Mouse (Mus musculus): ENCODE data around the gene Olfr599. TPM values are rescaled to one million over a fixed set of nuclear protein-coding genes. Genes with fewer than 3 reads are reported as not detected.

Olfr599 gene
- total RNA-seq, 1 experiment, result not detected

- Histone ChIP-seq H3K36me3 (ENCODE audit: control insufficient read depth, insufficient read depth, low read length, poor library complexity, severe bottlenecking) (no peaks in the 10 kb centered on the region), H3K9ac (ENCODE audit: insufficient read depth, low read depth, low read length, poor library complexity, severe bottlenecking) (no peak within 1 kb of the TSS), H3K9me3 (ENCODE audit: control insufficient read depth, insufficient read depth, low read depth, low read length) (no peaks in the 10 kb centered on the region), H3K4me3 (ENCODE audit: insufficient read depth in 1 of 2, low read depth in 1 of 2, low read length in 2 of 2, poor library complexity in 1 of 2, severe bottlenecking in 1 of 2) (no peak within 1 kb of the TSS), H3K27ac (ENCODE audit: insufficient read depth, low read depth, low read length, poor library complexity, severe bottlenecking) (no peak within 1 kb of the TSS), H3K4me1 (ENCODE audit: control insufficient read depth in 2 of 2, insufficient read depth in 2 of 2, low read length in 2 of 2, poor library complexity in 1 of 2) (no peaks in the 10 kb centered on the region)
- TF ChIP-seq ZNF384 (IDR thresholded peaks at IDR 0.05; ENCODE audit: low read depth, low read length) (no peak), CHD2 (IDR thresholded peaks at IDR 0.05; ENCODE audit: low read depth, low read length) (no peak), MAFK (IDR thresholded peaks at IDR 0.05; ENCODE audit: insufficient read depth, low read depth, low read length) (no peak)
- in situ Hi-C loops (cut with MboI; ENCODE audit: low sequenced_read_pairs in 2 of 2, unreplicated experiment in 2 of 2), result no loop called here
- DNase-seq (ENCODE audit: low read depth, low spot score), result no peak
Measured at GRCm38 (mm10) chr7:103362555-103362954, 26.8 kb downstream of the Olfr599 start, which contains the start of gene Olfr601. Gene Olfr601 (minus strand): TSS chr7:103362655.

DNA sequence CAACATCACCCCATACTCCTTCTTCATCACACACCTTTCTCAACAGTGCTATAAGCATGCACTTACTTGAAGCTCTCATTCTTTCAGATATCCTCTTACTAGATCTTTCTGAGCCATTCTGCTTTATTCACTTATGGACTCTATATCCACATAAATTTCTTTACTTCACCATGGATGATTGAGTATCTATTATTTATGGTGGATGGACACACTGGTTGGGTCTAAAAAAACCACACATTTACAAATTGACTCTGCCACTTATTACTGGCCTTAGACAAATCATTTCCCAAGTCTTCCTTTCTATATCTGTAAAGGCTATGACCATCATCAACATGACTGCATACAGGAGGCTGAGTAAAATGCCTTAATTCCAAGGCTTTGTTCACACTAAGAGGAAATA lies 50.4 kb downstream of the Olfr599 start, which contains the start of gene Olfr603:
Olfr603 (minus strand) TSS at position 101 of the 400 bp plus-strand sequence.
- Histone ChIP-seq H3K4me1 (ENCODE audit: control insufficient read depth in 2 of 2, insufficient read depth in 2 of 2, low read length in 2 of 2, poor library complexity in 1 of 2) (no peaks in the 10 kb centered on the region), H3K9me3 (ENCODE audit: control insufficient read depth, insufficient read depth, low read depth, low read length) (no peaks in the 10 kb centered on the region), H3K27ac (ENCODE audit: insufficient read depth, low read depth, low read length, poor library complexity, severe bottlenecking) (no peak within 1 kb of the TSS), H3K9ac (ENCODE audit: insufficient read depth, low read depth, low read length, poor library complexity, severe bottlenecking) (no peak within 1 kb of the TSS), H3K36me3 (ENCODE audit: control insufficient read depth, insufficient read depth, low read length, poor library complexity, severe bottlenecking) (no peaks in the 10 kb centered on the region), H3K4me3 (ENCODE audit: insufficient read depth in 1 of 2, low read depth in 1 of 2, low read length in 2 of 2, poor library complexity in 1 of 2, severe bottlenecking in 1 of 2) (no peak within 1 kb of the TSS)
- DNase-seq (ENCODE audit: low read depth, low spot score), result no peak
- TF ChIP-seq MAFK (IDR thresholded peaks at IDR 0.05; ENCODE audit: insufficient read depth, low read depth, low read length) (no peak), HCFC1 (IDR thresholded peaks at IDR 0.05; ENCODE audit: borderline replicate concordance, insufficient read depth, low read length) (no peak), ZC3H11A (IDR thresholded peaks at IDR 0.05; ENCODE audit: borderline replicate concordance, low read depth, low read length) (no peak), CHD2 (IDR thresholded peaks at IDR 0.05; ENCODE audit: low read depth, low read length) (no peak), ZNF384 (IDR thresholded peaks at IDR 0.05; ENCODE audit: low read depth, low read length) (no peak)
- in situ Hi-C loops (cut with MboI; ENCODE audit: low sequenced_read_pairs in 2 of 2, unreplicated experiment in 2 of 2), result no loop called here

Other genes starting within 250 kb of the Olfr599 start
- gene Olfr585, start 238.2 kb upstream of the Olfr599 start, total RNA-seq (2012; rRNA removed), result not detected in 2 replicates
- gene Olfr586, start 210.3 kb upstream of the Olfr599 start, total RNA-seq (2012; rRNA removed), result not detected in 2 replicates
- gene Olfr588-ps1, start 195.0 kb upstream of the Olfr599 start, total RNA-seq (2012; rRNA removed), result not detected in 2 replicates
- gene Olfr589, start 179.6 kb upstream of the Olfr599 start, total RNA-seq (2012; rRNA removed), result not detected in 2 replicates
- not detected in 2 replicates for gene Olfr591, start 157.6 kb upstream of the Olfr599 start, total RNA-seq (2012; rRNA removed)
- gene Olfr592, start 151.1 kb upstream of the Olfr599 start, total RNA-seq (2012; rRNA removed), result not detected in 2 replicates
- gene Olfr593, start 124.1 kb upstream of the Olfr599 start, total RNA-seq (2012; rRNA removed), result not detected in 2 replicates
- not detected in 2 replicates for gene Olfr594, start 118.9 kb upstream of the Olfr599 start, total RNA-seq (2012; rRNA removed)
- gene Usp17ld, start 83.4 kb upstream of the Olfr599 start, total RNA-seq (2012; rRNA removed), result 1.3 and 1.4 TPM in 2 replicates
- not detected in 2 replicates for gene Olfr596, start 30.3 kb upstream of the Olfr599 start, total RNA-seq (2012; rRNA removed)
- not detected in 2 replicates for gene Olfr597, start 19.6 kb upstream of the Olfr599 start, total RNA-seq (2012; rRNA removed)
- not detected in 2 replicates for gene Olfr598, start 12.3 kb upstream of the Olfr599 start, total RNA-seq (2012; rRNA removed)
- gene Olfr600, start 13.8 kb downstream of the Olfr599 start, total RNA-seq (2012; rRNA removed), result not detected in 2 replicates
- not detected in 2 replicates for gene Olfr601, start 26.7 kb downstream of the Olfr599 start, total RNA-seq (2012; rRNA removed)
- not detected in 2 replicates for gene Olfr603, start 50.3 kb downstream of the Olfr599 start, total RNA-seq (2012; rRNA removed)
- gene Usp17lc, start 79.2 kb downstream of the Olfr599 start, total RNA-seq (2012; rRNA removed), result 3.7 and 6.4 TPM in 2 replicates
- gene Olfr605, start 109.5 kb downstream of the Olfr599 start, total RNA-seq (2012; rRNA removed), result not detected in 2 replicates
- gene Olfr606, start 113.1 kb downstream of the Olfr599 start, total RNA-seq (2012; rRNA removed), result not detected in 2 replicates
- gene Olfr607, start 128.2 kb downstream of the Olfr599 start, total RNA-seq (2012; rRNA removed), result not detected in 2 replicates
- not detected in 2 replicates for gene Olfr608, start 134.0 kb downstream of the Olfr599 start, total RNA-seq (2012; rRNA removed)
- not detected in 2 replicates for gene Olfr609, start 162.1 kb downstream of the Olfr599 start, total RNA-seq (2012; rRNA removed)
- gene Olfr610, start 176.2 kb downstream of the Olfr599 start, total RNA-seq (2012; rRNA removed), result not detected in 2 replicates
- not detected in 2 replicates for gene Olfr611, start 184.9 kb downstream of the Olfr599 start, total RNA-seq (2012; rRNA removed)
- not detected in 2 replicates for gene Olfr612, start 206.8 kb downstream of the Olfr599 start, total RNA-seq (2012; rRNA removed)
- gene Olfr613, start 212.2 kb downstream of the Olfr599 start, total RNA-seq (2012; rRNA removed), result not detected in 2 replicates
- gene Olfr615, start 220.2 kb downstream of the Olfr599 start, total RNA-seq (2012; rRNA removed), result not detected in 2 replicates
- gene Olfr616, start 233.2 kb downstream of the Olfr599 start, total RNA-seq (2012; rRNA removed), result not detected in 2 replicates
- gene Olfr617, start 237.1 kb downstream of the Olfr599 start, total RNA-seq (2012; rRNA removed), result not detected in 2 replicates